Mouse (Mus musculus): Measurements from ENCODE around the gene Map3k6.

GRCm38 (mm10) chr4:133201006-133201771 lies 39.4 kb upstream of the Map3k6 start:
- TF ChIP-seq CTCF (IDR thresholded peaks at IDR 0.05; ENCODE audit: low read depth) (peak; percentile 81), EP300 (IDR thresholded peaks at IDR 0.05; ENCODE audit: low read depth) (no peak)
